Mouse (Mus musculus) erythroblast, embryonic 14.5 days (primary cell): ENCODE results near the gene Ptprk. TPM values are rescaled to one million over a fixed set of nuclear protein-coding genes. Genes with fewer than 3 reads are reported as not detected.

Experiments
- H3K27me3 ChIP-seq: 2 replicates; pipeline ENCODE4 v1.6.1; 2012; ENCODE audit warnings: inconsistent platforms; ENCODE audit not compliant: control insufficient read depth
- H3K36me3 ChIP-seq: 2 replicates; pipeline ENCODE4 v1.6.1; 2012; ENCODE audit warnings: mild to moderate bottlenecking, inconsistent platforms; ENCODE audit not compliant: control insufficient read depth
- H3K4me1 ChIP-seq: 2 replicates; pipeline ENCODE4 v1.6.1; 2012; ENCODE audit warnings: inconsistent platforms; ENCODE audit not compliant: control insufficient read depth
- H3K4me3 ChIP-seq: replicated peaks from 2 replicates; pipeline ENCODE3; 2012; ENCODE audit warnings: moderate library complexity, mild to moderate bottlenecking, inconsistent platforms
- H3K9me3 ChIP-seq: 2 replicates; pipeline ENCODE4 v1.6.1; 2012; ENCODE audit warnings: low read length, inconsistent platforms, mixed read lengths; ENCODE audit not compliant: control insufficient read depth
- GATA1 ChIP-seq: IDR thresholded peaks from 2 replicates; pipeline ENCODE4 v1.6.1; 2012; ENCODE audit warnings: low read length, inconsistent platforms, mixed read lengths
- TAL1 ChIP-seq: IDR thresholded peaks from 3 replicates; pipeline ENCODE4 v1.6.1; 2012; ENCODE audit warnings: low read length, inconsistent platforms, mixed read lengths
- polyA plus RNA-seq: library from polyadenylated mRNA; stranded (reverse); fragments of >175 nt; gene quantifications from 2 replicates; pipeline ENCODE4 v1.2.3, GENCODE M21; 2012

The Ptprk gene
- polyA plus RNA-seq, 1 experiment: 0.03 TPM

- no peaks in the 10 kb centered on the region for H3K36me3 ChIP-seq
- H3K27me3 ChIP-seq: no peaks in the 10 kb centered on the region
- H3K4me3 ChIP-seq: no peak overlapping the region
- H3K4me1 ChIP-seq: no peaks in the 10 kb centered on the region
- no peak for TF ChIP-seq TAL1
- TF ChIP-seq GATA1: no peak
- H3K9me3 ChIP-seq: no peaks in the 10 kb centered on the region
These were observed 567.3 kb downstream of the Ptprk start for GRCm38 (mm10) chr10:28641887-28642286.
